ENCODE assay signal across 17 mouse cellular contexts in the genomic region with DNA sequence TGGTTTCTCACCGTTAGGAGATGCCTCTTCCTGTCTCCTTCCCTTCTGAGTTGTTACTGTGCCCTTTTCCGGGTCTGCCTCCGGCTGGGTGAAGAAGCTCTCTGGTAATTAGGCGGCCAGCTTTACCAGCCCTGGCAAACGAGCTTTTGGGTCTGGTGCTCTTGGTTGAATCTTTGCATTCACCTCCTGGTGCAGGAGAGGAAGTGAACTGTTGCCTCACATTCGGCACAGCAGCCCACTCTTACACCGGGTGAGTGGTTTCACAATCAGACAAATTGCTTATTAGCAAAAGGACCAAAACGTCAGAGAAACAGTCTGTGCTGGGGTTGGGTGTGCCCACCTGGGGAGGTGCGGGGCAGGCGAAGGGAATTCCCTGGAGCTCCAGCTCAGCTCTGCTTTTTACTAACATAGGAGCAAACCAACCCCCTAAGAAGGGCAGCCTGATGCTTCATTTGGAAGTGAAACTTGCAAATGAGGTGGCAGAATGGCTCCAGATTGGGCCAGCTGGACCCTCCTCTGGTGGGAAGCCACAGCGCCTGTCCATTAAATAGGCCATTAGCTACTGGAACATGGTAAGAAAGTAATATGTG. TPM values are rescaled to one million over a fixed set of nuclear protein-coding genes. Genes with fewer than 3 reads are reported as not detected.
DNase-seq lines count a peak whose midpoint lies in the region; ATAC-seq and TF ChIP-seq lines count a peak whose summit lies in the region.
"Had no signal": no experiment of that assay in that cellular context is flagged by ENCODE, and none has a peak within 500 bp of the region (broad histone marks: within the 10 kb centered on the region; RNA-seq: fewer than 3 reads in every experiment).

No protein-coding gene starts in this region.

- TF ChIP-seq CTCF in left cerebral cortex, adult 2 months (IDR thresholded peaks at IDR 0.05) = no peak

- intact Hi-C loops in left cerebral cortex, adult 2 months (cut with DNase I) = no loop called here

- ATAC-seq in neutrophil, adult 5-6 weeks (ENCODE audit: extremely low read depth, insufficient number of reproducible peaks, low FRiP score, poor library complexity, severe bottlenecking) = peak; percentile 50
- ATAC-seq in frontal cortex, adult (ENCODE audit: low TSS enrichment) = no peak
- no peak for ATAC-seq in cerebellum, adult (ENCODE audit: insufficient number of reproducible peaks, low FRiP score, low TSS enrichment)
- ATAC-seq: forebrain, embryonic 13.5 days; midbrain, embryonic 13.5 days had no signal

- peak; percentile 66 for DNase-seq in 416B (ENCODE audit: low read depth)
- peak; percentile 38 for DNase-seq in CD4-positive helper T cell, adult 2 months (ENCODE audit: low read depth, low spot score)
- DNase-seq in induced T-regulatory cell, adult 2 months (ENCODE audit: low read depth) = peak; percentile 55
- DNase-seq in left cerebral cortex, adult 2 months (ENCODE audit: extremely low spot score in 1 of 2, low spot score in 2 of 2) = no peak
- DNase-seq in c-Kit-positive CD71-positive TER-119-positive erythroid progenitor cells, embryonic 14.5 days (ENCODE audit: low spot score) = no peak
- DNase-seq: adrenal gland, adult 2 months; cerebellum, adult 11-12 months; gastrocnemius, postnatal 36 days; heart, postnatal 10 days; kidney, adult 8-10 months had no signal

- H3K4me3 ChIP-seq in left cerebral cortex, adult 2 months = no peak overlapping the region
- H3K4me3 ChIP-seq: forebrain, embryonic 13.5 days; limb, embryonic 15.5 days; midbrain, embryonic 13.5 days had no signal

- no peak overlapping the region for H3K27ac ChIP-seq in left cerebral cortex, adult 2 months
- H3K27ac ChIP-seq: forebrain, embryonic 13.5 days; limb, embryonic 15.5 days; midbrain, embryonic 13.5 days had no signal

RNA-seq across cellular contexts. Expression of a gene that starts 15.4 kb away (rescaled TPM):
- total RNA-seq in neutrophil, adult 5-6 weeks (2017) = 117 and 123 TPM in 2 replicates
- 10 to 100 TPM; 65.2 to 74.7 TPM for total RNA-seq in left cerebral cortex, adult 2 months (2021)

RNA-seq across cellular contexts. Expression of a gene that starts 23.5 kb away (rescaled TPM):
- total RNA-seq in neutrophil, adult 5-6 weeks (2017) = not detected in 2 replicates
- total RNA-seq in left cerebral cortex, adult 2 months (2021) = not detected
- total RNA-seq: adrenal gland, adult 2 months; gastrocnemius, postnatal 36 days; heart, postnatal 10 days; layer of hippocampus, postnatal 25 days had no signal

RNA-seq across cellular contexts. Expression of a gene that starts 40.7 kb away (rescaled TPM):
- 394 and 412 TPM in 2 replicates for total RNA-seq in neutrophil, adult 5-6 weeks (2017)
- 10 to 100 TPM; 53.5 to 58.6 TPM for total RNA-seq in left cerebral cortex, adult 2 months (2021)

RNA-seq across cellular contexts. Expression of a gene that starts 52.0 kb away (rescaled TPM):
- 0.12 and 0.23 TPM in 2 replicates for total RNA-seq in neutrophil, adult 5-6 weeks (2017)
- total RNA-seq in left cerebral cortex, adult 2 months (2021) = 10 to 100 TPM in 1 of 2 experiments, 1 to 10 TPM in 1; 9.4 to 11.2 TPM
- total RNA-seq: adrenal gland, adult 2 months; gastrocnemius, postnatal 36 days had no signal

Comparison
In these comparisons a context has a peak if more than half of its experiments do, and no peak if none do; other contexts are left out.
1. DNase-seq: peak in 416B (single experiment), CD4-positive helper T cell, adult 2 months (single experiment) and induced T-regulatory cell, adult 2 months (single experiment); none in left cerebral cortex, adult 2 months (0 of 2) and c-Kit-positive CD71-positive TER-119-positive erythroid progenitor cells, embryonic 14.5 days (single experiment).